Mouse (Mus musculus) ovary, postnatal 36 days (tissue): Measurements from ENCODE around the gene Trim17.

Source experiments
- DNase-seq: peaks from one replicate; pipeline ENCODE4 v3.0.0; 2022; ENCODE audit warnings: low spot score, mixed read lengths

Trim17 gene

DNA sequence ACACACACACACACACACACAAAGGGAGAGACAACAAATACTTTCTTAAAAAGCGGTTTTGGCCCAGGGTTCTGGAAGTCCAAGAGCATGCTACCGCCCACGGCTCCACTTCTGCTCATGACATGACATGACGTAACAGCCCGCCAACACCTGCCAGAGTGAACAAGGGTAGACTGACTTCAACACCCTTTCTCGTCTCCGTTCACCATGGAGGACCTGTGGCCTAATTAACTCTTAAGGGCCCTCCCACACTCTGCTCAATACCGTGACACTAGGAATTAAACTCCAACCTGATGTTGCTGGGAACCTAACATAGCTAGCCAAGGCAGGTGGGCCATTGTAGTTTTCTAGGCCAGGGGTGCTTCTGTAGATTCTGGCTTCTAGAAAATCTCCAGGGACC, 14.5 kb downstream of the Trim17 start:
- no peak for DNase-seq

DNA sequence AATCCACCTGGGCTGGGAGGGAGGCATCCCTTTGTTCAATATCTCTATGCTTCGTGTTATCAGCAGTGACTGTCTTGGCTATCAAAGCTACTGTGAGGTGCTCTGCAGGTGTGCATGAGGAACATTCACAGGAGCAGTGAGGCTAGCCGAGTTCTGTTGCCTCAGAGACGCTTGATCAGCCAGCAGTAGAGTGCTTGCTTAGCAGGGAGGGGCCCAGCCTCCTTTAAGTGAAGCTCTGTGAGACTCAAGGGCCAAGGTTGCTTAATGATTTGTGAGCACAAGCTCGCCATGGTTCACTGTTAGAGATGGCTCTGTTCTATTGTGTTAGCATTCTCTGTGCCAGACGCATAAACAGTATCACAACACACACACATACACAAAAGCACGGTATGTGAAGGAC, 15.2 kb downstream of the Trim17 start:
- DNase-seq, result no peak

DNA sequence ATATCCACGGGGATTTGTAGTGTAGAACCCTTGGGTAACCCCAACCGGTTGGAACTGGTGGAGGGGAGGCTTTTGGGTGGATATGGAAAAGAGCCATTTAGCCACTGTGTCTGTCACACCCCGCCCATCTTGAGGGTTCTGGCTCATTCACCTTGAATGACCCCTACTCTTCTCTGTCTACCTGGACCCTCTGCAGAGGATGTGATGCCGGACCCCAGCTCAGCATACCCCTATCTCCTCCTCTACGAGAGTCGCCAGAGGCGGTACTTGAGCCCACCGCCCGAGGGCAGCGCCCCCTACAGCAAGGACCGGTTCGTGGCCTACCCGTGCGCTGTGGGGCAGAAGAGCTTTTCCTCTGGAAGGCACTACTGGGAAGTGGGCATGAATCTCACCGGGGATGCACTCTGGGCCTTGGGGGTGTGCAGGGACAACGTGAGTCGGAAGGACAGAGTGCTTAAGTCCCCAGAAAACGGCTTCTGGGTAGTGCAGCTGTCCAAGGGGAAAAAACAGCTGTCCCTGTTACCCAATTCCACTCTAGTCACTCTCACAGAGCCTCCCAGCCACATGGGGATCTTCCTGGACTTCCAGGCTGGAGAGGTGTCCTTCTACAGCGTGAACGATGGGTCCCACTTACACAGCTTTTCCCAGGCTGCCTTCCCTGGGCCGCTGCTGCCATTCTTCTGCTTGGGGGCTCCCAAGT, 16.5 kb downstream of the Trim17 start:
- no peak for DNase-seq

DNA sequence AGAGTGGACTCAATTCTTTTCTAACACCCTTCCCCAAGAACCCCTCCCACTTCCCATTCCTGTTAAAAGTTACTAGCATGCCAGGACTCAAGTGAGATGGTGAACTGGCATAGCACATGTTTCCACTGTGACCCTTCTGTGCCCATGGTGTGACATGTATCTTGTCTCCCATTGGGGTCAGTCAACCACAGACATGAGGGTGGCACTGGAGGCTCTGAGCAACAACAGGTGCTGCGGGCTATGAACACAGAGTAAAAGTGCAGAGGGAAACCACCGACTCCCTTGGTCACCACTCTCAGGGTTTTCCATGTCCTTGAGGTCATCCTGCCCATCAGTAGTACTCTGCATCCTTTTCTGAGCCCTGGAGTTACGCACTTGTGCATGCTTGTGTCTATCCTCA, 17.3 kb downstream of the Trim17 start:
- DNase-seq, result no peak

DNA sequence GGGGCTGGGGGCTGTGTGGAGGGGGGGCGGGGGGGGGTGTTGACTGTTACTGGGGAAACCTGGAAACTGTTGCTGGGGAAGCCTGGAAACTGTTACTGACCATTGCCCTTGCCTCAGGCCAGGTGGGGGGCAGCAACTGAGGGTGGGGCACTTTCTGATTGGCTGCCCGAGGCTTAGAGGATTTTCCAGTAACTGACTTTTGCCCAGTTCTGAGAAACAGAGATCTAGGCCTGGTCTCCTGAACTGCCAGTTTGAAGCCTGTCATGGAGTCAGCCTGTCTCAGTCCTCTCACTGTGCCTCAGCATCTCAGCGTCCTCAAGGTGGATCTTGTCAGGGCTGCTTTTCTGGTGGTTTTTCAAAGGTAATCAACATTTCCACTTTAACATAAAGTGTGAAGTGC, 19.9 kb downstream of the Trim17 start:
- DNase-seq, result no peak

DNA sequence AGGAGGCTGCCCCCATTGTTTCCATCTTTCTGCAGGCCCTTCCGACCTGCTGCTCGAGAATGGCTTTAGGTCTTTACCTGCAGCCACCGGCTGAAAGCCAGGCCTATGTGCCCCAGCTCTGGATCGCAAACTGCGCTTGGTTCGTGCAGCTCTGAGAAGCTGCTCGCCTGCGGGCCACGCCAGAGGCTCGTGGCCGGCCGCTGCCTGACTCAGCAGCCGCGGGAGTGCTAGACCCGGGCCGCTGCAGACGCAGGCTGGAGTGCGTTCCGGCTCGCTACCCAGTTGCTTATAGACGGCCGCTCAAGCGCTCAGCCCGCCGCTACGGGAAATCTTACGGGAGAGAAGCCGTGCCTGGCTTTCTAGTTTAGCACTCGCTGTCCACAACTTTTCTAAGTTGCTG, 22.7 kb downstream of the Trim17 start:
- no peak for DNase-seq

DNA sequence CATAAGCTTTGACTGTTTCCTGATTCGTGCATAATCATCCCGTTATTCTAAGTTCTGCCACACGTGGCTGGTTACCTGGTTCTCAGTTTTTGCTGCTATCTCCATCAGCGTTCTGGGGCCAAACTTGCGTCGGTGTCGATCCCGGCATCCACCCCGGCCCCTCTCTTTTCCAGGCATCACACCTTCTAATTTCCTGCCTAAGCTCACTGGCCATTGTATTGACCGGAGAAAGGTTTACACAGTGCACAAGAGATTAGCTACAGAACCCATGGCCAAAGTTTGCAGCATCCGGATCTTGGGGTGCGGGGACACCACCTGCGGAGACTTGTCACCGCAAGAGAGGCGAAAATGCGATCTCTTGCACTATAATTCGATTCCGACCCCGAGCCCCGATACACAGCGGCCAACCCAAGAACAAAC, 23.1 kb downstream of the Trim17 start:
- no peak for DNase-seq

DNA sequence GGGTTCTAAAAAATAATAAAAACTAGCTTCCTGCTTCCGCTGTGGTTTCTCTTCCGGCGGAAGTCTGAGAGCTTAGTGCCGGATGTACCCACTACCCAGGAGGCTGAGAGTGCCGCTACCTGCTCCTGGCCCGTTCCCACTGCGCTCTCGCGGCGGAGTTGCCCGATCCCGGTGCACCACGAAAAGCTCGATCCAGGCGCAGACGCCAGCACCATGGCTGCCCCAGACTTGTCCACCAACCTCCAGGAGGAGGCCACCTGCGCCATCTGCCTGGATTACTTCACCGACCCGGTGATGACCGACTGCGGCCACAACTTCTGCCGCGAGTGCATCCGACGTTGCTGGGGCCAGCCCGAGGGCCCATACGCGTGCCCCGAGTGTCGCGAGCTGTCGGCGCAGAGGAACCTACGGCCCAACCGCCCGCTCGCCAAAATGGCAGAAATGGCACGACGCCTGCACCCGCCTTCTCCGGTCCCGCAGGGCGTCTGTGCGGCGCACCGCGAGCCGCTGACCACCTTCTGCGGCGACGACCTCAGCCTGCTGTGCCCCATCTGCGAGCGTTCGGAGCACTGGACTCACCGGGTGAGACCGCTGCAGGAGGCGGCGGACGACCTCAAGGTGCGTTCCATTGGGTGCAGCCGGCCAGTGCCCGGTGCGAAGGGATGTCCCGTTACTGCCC, 23.7 kb downstream of the Trim17 start, which contains the start of gene Trim11:
Gene Trim11, plus strand, starts transcription at position 67 of the 679 bp plus-strand sequence.
- DNase-seq, result peak; percentile 56

DNA sequence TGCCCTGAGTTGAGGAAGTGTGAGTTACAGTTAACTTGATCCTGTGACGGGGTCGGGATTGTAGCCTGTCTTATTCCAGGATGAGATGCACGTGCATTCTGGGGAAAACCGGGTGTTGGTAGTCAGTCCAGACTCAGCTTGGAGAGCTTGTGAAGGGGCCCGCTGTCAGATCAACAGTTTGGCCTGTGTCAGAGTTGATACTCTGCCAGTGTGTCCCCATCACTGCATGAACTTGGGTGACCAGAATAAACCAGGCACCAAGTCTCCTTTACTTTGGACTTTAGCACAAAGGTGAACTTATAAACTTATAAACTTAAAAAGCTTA, 24.2 kb downstream of the Trim17 start:
- no peak for DNase-seq

DNA sequence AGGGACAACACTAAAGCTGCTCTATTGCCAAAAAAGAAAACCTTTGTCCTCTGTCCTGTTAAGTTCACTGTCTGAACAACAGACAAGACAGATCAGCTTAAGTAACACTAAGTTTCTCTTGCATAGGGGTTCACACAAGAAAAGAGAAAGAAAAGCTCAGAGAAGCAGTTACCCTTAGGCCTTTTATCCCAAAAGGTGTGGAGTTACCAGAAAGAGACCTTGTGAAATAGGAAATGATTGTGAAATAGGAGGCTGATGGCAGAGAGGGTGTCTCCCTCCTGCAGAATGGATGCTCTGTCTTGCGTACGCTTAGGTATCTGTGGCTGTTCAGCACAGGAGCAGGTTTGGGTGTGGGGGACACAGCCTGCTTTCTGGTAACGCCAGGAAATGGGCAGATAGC, 24.7 kb downstream of the Trim17 start:
- no peak for DNase-seq

DNA sequence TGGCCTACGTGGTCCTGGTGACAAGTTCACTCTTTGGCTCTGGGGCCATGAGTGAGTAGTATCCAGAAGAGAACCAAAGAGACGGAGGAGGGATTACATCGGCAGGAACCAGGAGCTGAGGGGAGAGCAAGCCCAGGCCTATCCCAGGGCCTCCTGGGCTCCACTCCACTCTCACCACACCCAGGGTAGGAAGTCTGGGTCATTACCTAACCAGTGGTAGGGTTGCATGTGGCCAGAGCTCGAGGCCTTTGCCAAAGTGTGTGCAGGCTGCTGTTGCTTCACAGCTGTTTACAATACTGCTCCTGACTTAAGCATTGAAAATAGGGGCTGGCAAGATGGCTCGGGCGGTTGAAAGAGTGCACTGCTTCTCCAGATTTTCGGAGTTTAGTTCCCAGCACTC, 25.2 kb downstream of the Trim17 start:
- DNase-seq, result no peak

DNA sequence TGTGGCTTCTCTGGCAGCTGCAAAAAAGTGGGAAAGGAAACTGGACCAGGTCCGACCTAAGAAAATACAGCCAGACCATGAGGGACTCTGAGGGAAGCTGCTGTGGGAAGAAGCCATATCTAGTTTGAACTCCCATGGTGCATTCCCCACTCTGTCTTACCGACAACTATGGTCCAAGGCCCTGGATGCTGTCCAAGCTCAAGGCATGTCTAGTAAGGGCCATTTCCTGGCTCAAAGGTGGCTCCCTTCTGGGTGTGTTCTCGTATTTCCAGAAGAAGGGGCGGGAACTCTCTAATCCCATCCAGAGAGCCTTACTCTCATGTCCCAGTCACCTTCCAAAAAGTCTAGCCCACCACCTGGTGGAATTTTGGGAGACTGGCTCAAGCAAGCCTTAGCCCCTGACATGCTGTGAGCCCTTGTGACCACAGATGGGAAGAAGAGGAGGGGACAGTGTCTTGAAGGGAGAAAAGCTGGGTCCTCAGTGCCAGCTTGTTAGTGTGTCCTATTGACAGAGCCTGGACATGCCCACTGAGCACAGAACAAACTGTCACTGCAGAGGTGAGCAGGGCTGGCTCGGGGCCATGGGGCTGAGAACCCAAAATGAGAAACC, 26.0 kb downstream of the Trim17 start:
- DNase-seq, result no peak

DNA sequence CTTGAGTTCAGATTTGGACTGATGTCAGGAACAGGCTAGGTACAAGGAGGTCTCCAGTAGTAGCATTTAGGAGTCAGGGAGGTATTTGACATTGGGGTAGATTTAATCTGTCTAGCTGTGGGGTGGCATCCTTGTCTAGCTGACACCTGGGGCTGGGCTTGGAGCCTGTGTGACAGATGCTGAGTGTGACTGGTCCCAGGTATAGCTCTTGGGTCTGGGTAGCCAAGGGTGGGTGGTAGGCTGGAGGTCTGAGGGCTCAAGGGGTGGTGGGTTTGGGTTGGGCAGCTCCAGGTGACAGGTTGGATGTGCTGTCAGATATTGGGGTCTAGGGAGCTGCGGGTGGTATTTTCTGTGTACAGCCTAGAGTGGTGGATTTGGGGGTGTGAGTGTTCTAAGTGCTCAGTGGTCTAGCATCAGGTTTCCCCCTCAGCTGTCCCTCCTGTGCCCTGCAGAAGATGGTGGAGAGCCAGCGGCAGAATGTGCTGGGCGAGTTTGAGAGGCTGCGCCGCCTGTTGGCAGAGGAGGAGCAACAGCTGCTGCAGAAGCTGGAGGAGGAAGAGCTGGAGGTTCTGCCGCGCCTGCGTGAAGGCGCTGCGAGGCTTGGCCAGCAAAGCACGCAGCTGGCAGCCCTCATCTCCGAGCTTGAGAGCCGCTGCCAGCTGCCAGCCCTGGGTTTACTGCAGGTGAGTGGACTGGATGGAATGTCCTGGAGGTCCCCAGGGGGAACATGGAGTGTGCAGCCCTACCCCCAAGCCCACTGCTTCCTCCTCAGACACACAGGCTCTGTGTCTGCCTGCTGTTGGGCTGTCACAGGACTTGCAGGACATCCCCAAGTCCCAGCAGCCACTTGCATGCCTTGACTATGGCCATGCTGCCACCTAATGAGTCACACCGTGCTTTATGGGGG, 27.3 kb downstream of the Trim17 start:
- DNase-seq, result peak; percentile 47

DNA sequence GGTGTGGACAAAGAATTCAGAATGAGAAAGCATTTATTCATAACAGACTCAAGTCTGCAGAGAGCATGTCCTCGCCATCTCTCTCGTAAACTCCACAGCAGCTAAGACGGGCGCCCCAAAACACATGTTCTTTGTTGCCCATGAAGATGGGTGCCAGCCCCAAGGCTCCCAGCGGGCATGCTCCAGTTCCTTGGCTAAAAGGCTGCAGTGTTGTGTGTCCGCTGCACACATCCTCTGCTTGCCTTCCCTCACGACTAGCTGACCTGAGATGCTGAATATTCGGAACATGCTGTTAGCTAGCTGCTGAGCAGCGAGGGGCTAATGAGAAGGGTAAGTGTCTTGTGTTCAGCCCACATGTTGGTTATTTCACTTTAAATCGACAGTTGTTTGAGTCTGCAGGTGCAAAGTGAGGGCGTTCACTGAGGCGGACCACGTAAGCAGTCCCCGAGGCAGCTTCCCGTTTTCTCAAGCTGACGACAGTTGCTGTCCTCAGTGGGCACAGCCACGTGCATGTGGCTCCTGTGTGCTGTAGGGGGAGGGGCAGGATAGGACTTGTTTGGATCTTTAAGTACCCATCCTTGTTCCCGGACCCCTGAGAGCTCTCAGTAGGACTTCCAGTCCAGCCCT, 28.1 kb downstream of the Trim17 start:
- DNase-seq, result no peak

DNA sequence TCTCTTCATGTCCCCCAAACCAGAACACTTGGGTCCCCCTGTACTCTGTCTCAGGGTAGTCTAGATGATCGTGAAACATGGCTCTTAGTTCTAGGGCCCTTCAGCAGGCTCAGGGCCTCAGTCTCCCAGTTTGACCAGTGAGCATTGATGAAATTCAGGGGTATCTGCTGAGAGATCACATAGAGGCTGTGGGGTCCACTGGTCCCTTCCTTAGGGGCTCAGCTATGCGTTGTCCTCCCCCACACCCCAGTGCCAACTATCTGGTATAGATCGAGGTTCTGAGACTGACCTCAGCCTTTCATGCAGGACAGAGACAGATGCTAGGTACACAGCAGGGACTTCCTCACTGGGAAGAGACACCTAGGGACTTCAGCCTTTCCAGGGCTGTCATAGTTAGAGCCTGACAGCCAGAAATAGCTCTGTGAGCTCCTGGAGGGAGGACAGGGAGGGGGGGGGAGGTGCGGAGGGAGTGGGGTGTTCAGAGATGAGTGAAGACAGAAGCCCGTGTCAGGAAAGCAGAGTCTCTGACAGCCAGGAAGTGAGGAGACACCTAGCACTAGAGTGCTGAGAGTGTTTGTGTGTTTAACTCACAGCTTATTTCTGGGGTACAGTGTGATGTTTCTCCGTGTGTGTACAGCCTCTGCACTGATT, 29.3 kb downstream of the Trim17 start:
- no peak for DNase-seq

DNA sequence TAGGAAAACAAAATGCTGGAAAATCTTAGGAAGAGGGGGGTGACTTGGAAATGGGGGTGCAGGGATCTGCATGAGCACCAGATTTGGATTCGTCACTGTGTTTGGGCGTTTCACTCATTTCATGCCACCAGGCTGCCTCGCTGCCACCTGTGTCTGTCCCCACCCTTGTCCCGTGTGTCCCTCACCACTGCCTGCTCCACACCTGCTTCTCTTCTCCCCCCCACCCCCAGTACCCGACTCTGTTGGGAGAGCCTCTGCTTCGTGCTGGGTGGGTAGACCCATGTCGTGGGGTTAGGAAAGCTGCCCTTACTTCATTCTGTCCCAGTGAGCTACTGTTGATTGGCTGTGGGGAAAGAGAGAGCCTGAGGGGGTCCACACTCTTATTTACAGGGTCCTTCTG, 30.2 kb downstream of the Trim17 start:
- no peak for DNase-seq

DNA sequence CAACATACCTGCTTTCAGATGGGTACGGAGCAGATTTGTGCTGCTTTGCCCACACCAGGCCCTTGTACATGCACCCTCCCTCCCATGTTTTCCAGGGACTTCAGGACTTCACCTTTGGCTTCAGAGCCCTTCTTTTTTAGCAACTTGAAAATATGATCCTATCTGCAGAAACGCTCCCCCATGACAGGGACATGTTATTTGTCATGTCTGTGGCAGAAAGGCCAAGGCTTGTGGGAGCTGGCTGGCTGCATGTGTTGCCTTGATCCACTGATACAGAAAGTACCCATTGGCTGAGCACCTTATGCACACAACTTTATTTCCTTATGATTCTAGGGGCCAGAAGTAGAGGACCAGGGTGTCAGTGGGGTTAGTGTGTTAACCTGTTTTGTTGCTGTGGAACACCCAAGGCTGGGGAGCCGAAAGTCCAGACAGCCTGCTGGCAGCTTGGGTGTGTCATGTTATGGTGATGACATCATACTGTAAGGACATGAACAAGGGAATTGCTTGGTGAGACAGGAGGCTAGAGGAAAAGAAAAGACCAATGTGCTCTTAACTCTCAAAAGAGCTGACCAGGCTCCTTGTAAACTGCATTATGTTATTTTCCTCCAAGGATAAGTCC, 30.9 kb downstream of the Trim17 start:
- no peak for DNase-seq

DNA sequence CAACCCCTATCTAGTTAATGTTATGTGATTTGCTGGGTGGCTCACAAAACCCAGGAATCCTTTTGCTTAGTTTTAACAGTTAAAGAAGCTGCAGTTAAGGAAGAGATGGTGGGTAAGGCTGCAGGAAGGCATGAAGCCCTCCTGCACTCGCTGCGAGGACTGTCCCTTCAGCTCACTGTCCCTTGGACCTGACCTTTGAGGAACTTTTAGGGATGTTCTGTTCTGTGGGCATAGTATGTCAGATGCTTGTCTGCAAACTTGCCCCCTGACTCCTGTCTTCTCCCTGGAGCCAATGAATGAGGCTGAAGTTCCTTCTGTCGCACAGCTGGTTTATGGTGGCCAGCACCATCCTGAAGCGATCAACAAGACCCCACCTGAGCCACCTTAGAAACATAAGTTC, 34.7 kb downstream of the Trim17 start:
- DNase-seq, result no peak

DNA sequence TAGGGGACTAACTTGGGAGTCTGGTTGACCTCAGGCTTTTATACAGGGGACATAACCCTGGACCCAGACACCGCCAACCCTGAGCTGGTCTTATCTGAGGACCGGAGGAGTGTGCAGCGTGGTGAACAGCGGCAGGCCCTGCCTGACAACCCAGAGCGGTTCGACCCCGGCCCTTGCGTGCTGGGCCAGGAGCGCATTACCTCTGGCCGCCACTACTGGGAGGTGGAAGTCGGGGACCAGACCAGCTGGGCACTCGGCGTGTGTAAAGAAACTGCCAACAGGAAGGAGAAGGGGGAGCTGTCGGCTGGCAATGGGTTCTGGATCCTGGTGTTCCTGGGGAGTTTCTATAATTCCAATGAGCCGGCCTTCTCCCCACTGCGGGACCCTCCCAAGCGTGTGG, 35.7 kb downstream of the Trim17 start:
- no peak for DNase-seq

DNA sequence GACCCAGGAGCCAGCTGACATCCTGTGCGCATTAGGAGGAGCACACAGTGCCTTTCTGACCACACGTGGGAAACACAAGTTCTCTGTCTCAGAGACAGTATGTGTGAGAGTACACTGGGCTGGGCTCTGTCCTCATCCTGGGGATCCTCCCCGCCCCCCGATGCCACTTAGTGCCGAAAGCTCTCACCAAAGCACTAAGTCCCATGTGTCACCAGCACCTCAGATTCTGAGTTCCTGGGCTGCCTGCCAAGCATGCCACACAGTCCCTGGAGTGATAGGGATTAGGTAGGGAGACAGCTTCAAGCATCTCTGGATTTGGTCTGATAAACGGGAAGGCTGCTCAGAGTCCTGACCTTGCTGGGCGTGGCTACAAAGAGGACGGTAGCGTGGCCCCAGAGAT, 36.3 kb downstream of the Trim17 start:
- no peak for DNase-seq

DNA sequence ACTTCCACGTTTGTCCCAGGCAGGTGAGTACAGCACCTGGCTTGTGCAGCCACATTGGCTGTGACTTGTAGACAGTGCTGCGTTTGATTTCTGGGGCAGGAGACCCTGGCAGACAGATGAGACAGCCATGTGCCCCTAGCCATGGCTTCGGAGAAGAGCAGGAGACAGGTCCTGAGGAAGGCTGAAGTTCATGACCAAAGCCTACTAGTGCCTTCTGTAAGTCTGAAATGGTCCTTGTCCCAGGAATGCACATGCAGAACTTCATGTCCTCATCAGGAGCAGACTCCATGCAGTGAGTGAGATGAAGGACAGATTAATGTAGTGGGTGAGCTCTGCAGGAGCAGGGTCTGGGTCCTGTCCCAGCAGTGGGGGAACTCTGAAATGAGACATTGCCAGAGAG, 37.4 kb downstream of the Trim17 start:
- DNase-seq, result no peak
